Mouse (Mus musculus): Measurements from ENCODE around the gene Ermn.

GRCm38 (mm10) chr2:58086420-58086819, 33.8 kb upstream of the Ermn start:
- TF ChIP-seq CTCF (IDR thresholded peaks at IDR 0.05; ENCODE audit: control insufficient read depth, insufficient read depth, insufficient replicate concordance, low read depth, low read length) (no peak), POLR2A (IDR thresholded peaks at IDR 0.05; ENCODE audit: control insufficient read depth, low read depth, low read length) (no peak)

Data from testis, adult 2 months (tissue).